Mouse (Mus musculus): Measurements from ENCODE around the gene Rheb. TPM values are rescaled to one million over a fixed set of nuclear protein-coding genes. Genes with fewer than 3 reads are reported as not detected.

The Rheb gene
- polyA plus RNA-seq, 1 experiment from 2014 or later = 215 TPM

GRCm38 (mm10) chr5:24756931-24757330 is 85.5 kb downstream of the Rheb start:
- Histone ChIP-seq H3K27me3 (ENCODE audit: control insufficient read depth, insufficient read depth, low read length) (no peaks in the 10 kb centered on the region), H3K36me3 (ENCODE audit: control insufficient read depth, insufficient read depth, low read length) (no peaks in the 10 kb centered on the region), H3K4me3 (ENCODE audit: low read length) (no peak overlapping the region), H3K4me2 (replicated peaks; ENCODE audit: low read depth, low read length) (no peak overlapping the region), H3K9me3 (ENCODE audit: control insufficient read depth, low read length) (no peaks in the 10 kb centered on the region), H3K27ac (ENCODE audit: low read depth, low read length) (no peak overlapping the region), H3K9ac (ENCODE audit: low read depth, low read length) (no peak overlapping the region), H3K4me1 (ENCODE audit: control insufficient read depth, insufficient read depth, low read length) (peaks cover 14% of the 10 kb centered on the region)
- 75% methylated on average over 3 of the region's 3 CpGs for WGBS
- ATAC-seq (ENCODE audit: low FRiP score, low TSS enrichment) = no peak

Other genes with a start within 250 kb of the Rheb start
- gene Smarcd3, start 218.2 kb downstream of the Rheb start, polyA plus RNA-seq (2014; fragmentation: Nextera tagmentation; extraction: Ambion mirVana) = 40.4 and 41.1 TPM in 2 replicates
- 33.9 and 45.0 TPM in 2 replicates for gene Nub1, start 157.1 kb downstream of the Rheb start, polyA plus RNA-seq (2014; fragmentation: Nextera tagmentation; extraction: Ambion mirVana)
- gene Wdr86, start 111.9 kb downstream of the Rheb start, polyA plus RNA-seq (2014; fragmentation: Nextera tagmentation; extraction: Ambion mirVana) = 36.1 and 37.0 TPM in 2 replicates
- gene Crygn, start 84.6 kb downstream of the Rheb start, polyA plus RNA-seq (2014; fragmentation: Nextera tagmentation; extraction: Ambion mirVana) = 1.7 and 2.6 TPM in 2 replicates

Measured in kidney, embryonic 14.5 days (tissue).